Mouse (Mus musculus) stomach, postnatal 0 days (tissue): ENCODE data around the gene Creb5. TPM values are rescaled to one million over a fixed set of nuclear protein-coding genes. Genes with fewer than 3 reads are reported as not detected.

ENCODE experiments used
- ATAC-seq: fragments of 200-750 bp; cut with Nextera tagmentation; 2 replicates; pipeline ENCODE4 v1.8.0; 2017; ENCODE audit not compliant: low FRiP score, low TSS enrichment
- DNase-seq: peaks from one replicate; pipeline ENCODE4 v3.0.0-alpha.2; 2016; ENCODE audit warnings: low spot score
- H3K27ac ChIP-seq: fragments of 300-500 bp; sonication (generic); replicated peaks from 2 replicates; pipeline ENCODE4 v1.5.1; 2014; ENCODE audit warnings: mild to moderate bottlenecking, control low read depth
- H3K27me3 ChIP-seq: fragments of 300-500 bp; sonication (generic); 2 replicates; pipeline ENCODE4 v1.6.1; 2014; ENCODE audit warnings: low read length; ENCODE audit not compliant: control insufficient read depth, insufficient read depth
- H3K36me3 ChIP-seq: fragments of 300-500 bp; sonication (generic); 2 replicates; pipeline ENCODE4 v1.6.1; 2014; ENCODE audit warnings: low read length, mixed read lengths; ENCODE audit not compliant: control insufficient read depth, insufficient read depth
- H3K4me1 ChIP-seq: fragments of 300-500 bp; sonication (generic); replicated peaks from 2 replicates; pipeline ENCODE4 v1.6.1; 2014; ENCODE audit warnings: antibody characterized with exemption; ENCODE audit not compliant: control insufficient read depth, insufficient read depth
- H3K4me2 ChIP-seq: fragments of 300-500 bp; sonication (generic); replicated peaks from 2 replicates; pipeline ENCODE4 v1.6.1; 2014; ENCODE audit warnings: low read depth, mild to moderate bottlenecking, control low read depth, moderate library complexity
- H3K4me3 ChIP-seq: fragments of 300-500 bp; sonication (generic); 2 replicates; pipeline ENCODE4 v1.5.1; 2014; ENCODE audit warnings: low read depth, low read length, control low read depth
- H3K9ac ChIP-seq: fragments of 300-500 bp; sonication (generic); 2 replicates; pipeline ENCODE4 v1.6.1; 2014; ENCODE audit warnings: mild to moderate bottlenecking, low read length, control low read depth, mixed read lengths
- H3K9me3 ChIP-seq: fragments of 300-500 bp; sonication (generic); 2 replicates; pipeline ENCODE4 v1.6.1; 2016; ENCODE audit warnings: low read length; ENCODE audit not compliant: control insufficient read depth
- CTCF ChIP-seq: IDR thresholded peaks from 2 replicates; pipeline ENCODE4 v1.5.1; 2016; ENCODE audit warnings: antibody characterized with exemption, low read depth, mild to moderate bottlenecking, moderate library complexity
- EP300 ChIP-seq: optimal IDR thresholded peaks from 2 replicates; pipeline ENCODE3; 2016; ENCODE audit warnings: antibody characterized with exemption
- WGBS: fragments of 180-500 bp; shearing (Covaris S2); extraction: QIAGEN DNeasy Blood & Tissue Kit; methylation state at CpG from one replicate; pipeline ENCODE4 v1.1.7; 2014; 5-methylcytosine and 5-hydroxymethylcytosine counted together
- polyA plus RNA-seq: library from polyadenylated mRNA; unstranded; fragments of >200 nt; fragmentation: Nextera tagmentation; extraction: Ambion mirVana; gene quantifications from 2 replicates; pipeline ENCODE4 v1.2.1, GENCODE M21; 2015

Creb5 gene
- polyA plus RNA-seq, 1 experiment from 2014 or later: 3.2 TPM

DNA sequence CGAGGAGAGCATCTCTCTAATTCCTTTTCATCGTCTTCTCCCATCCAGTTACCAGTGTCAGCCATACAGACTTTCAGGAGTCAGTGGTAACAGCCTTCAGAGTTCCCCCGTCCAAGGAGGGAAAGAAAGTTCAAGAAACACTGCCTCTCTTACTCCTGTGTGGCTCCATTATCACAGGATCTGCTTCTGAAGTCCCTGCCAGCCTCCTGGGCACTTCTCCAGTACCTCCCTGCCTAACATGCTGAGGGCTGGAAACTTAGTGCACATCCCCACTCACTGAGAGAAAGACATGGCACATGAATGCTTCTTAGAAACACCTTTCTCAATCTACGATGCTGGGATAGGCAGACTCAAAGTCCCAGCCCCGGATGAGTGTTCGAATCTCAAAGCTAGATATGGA, 409.9 kb downstream of the Creb5 start:
- Histone ChIP-seq H3K27me3 (no peaks in the 10 kb centered on the region), H3K4me2 (no peak overlapping the region), H3K27ac (no peak overlapping the region), H3K9ac (no peak overlapping the region), H3K9me3 (no peaks in the 10 kb centered on the region), H3K36me3 (no peaks in the 10 kb centered on the region), H3K4me3 (no peak overlapping the region), H3K4me1 (no peaks in the 10 kb centered on the region)
- 81% methylated on average over 6 of the region's 6 CpGs for WGBS
- ATAC-seq: no peak
- TF ChIP-seq CTCF (no peak), EP300 (no peak)
- no peak for DNase-seq

DNA sequence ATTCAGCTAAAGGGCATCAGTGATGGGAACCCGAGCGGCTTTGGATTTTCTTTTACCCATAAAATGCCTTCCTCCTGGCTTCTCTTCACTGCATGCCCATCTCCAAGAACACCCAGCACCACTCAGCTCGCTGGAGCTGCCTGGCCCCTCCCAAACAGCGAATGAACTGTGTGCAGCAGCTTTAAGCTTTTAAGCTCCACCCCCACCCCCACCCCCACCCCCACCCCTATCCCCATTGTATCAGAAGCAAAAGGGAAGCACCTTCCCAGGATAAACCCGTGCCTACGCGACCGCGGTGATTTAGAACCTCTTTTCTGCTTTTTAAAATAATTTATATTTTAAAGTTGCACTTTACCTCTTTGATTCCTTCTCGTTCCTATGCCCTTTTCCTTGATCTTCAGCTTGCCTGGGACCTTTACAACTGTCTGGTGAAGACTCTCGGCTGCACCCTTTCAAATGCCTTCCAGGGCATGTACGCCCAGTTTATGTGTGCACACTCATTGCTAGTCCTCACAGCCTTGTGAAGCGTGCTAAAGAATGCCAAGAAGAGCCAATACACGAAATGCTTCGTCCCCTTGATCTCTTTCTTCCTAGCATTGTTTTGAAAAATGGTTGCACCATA, 411.2 kb downstream of the Creb5 start:
- WGBS: 31% methylated on average over 15 of the region's 15 CpGs
- TF ChIP-seq CTCF: no peak
- TF ChIP-seq EP300: no peak
- Histone ChIP-seq H3K4me2 (no peak overlapping the region), H3K9me3 (no peaks in the 10 kb centered on the region), H3K27ac (no peak overlapping the region), H3K9ac (no peak overlapping the region), H3K4me3 (no peak overlapping the region), H3K27me3 (no peaks in the 10 kb centered on the region), H3K4me1 (no peaks in the 10 kb centered on the region), H3K36me3 (no peaks in the 10 kb centered on the region)
- DNase-seq (no peak), ATAC-seq (no peak)

DNA sequence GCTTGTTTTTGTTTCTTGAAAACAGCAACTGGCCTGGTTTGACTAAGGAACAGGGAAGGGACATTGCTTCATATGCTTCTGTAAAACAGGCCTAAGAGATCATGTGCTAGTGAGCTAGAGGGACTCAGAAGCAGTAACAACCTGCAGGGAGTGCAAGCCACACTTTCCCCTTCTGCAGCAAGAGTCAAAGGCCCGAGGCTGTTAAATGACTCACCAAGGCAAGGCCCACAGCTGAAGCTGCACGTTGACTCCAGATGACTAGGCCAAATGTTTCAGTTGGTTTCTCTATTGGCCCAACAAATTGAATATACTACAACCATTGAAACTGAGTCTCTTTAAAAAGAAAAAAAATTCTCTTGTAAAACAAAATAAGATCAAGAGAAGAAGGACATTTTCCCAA, 417.4 kb downstream of the Creb5 start:
- WGBS: 19% methylated on average over 2 of the region's 2 CpGs
- no peaks in the 10 kb centered on the region for H3K9me3 ChIP-seq
- H3K27ac ChIP-seq: no peak overlapping the region
- H3K4me1 ChIP-seq: no peaks in the 10 kb centered on the region
- DNase-seq (no peak), ATAC-seq (peak; percentile 40; the same call in 1 of the 2 replicates)
- H3K27me3 ChIP-seq: no peaks in the 10 kb centered on the region
- no peaks in the 10 kb centered on the region for H3K36me3 ChIP-seq
- H3K4me2 ChIP-seq: no peak overlapping the region
- no peak for TF ChIP-seq EP300
- H3K4me3 ChIP-seq: no peak overlapping the region
- no peak overlapping the region for H3K9ac ChIP-seq

DNA sequence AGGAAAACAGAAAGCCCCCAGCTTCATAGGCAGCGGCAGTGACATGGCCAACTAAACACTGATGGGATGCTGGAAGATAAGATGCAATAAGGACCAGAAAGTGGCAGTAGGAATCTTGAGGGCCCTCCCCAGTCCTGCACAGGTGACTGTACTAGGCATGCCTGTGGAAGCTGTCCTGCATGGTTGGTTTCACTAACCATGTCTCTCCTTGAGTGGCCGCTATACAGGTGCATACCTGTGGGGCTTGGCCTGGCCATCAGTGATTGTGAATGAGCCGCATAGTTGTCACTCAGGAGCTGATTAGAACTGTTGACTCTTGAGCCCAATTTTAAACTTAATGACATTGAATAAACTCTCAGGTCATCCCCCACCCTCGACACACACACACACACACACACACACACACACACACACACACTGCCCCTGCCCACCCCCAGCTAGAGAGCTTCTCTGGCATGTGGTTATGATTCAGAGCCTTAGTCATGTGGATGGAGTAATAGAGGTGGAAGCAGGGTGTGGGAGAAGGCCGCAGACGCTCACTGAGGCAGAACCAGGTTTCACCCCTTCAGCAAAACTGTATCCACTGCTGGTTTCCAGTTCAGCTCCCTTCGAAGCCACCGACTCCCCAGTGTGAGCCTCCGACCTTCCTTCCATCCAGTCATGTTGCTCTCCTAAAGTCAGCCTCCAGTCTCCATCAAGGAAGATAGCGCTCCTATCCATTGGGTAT, 419.7 kb downstream of the Creb5 start:
- WGBS: 78% methylated on average over 10 of the region's 10 CpGs
- Histone ChIP-seq H3K27ac (no peak overlapping the region), H3K4me1 (no peaks in the 10 kb centered on the region), H3K36me3 (no peaks in the 10 kb centered on the region), H3K27me3 (no peaks in the 10 kb centered on the region), H3K9me3 (no peaks in the 10 kb centered on the region), H3K9ac (no peak overlapping the region), H3K4me3 (no peak overlapping the region), H3K4me2 (no peak overlapping the region)
- no peak for ATAC-seq
- DNase-seq: no peak
- TF ChIP-seq CTCF: no peak
- TF ChIP-seq EP300: no peak

DNA sequence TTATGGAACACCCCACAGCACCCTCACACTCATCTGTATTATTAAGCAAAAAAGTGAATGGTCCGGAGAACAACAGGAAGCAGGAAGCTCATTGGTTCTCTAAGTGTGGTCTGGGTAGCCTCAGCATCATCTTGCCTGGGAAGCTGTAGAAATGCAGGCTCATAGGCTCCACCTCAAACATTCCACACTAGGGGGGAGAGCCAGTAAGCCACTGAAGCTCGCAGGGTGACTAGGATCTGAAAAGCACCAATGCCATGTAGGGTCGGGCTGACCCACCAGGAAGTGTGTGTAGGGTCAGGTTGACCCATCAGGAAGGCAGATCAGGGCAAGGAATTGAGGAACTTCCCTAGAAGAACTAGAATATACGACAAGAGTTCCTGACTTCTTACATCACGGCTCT, 420.7 kb downstream of the Creb5 start:
- DNase-seq (no peak), ATAC-seq (no peak)
- no peak overlapping the region for H3K9ac ChIP-seq
- 65% methylated on average over 5 of the region's 5 CpGs for WGBS
- no peak overlapping the region for H3K4me3 ChIP-seq
- H3K27me3 ChIP-seq: no peaks in the 10 kb centered on the region
- no peaks in the 10 kb centered on the region for H3K9me3 ChIP-seq
- no peaks in the 10 kb centered on the region for H3K36me3 ChIP-seq
- no peaks in the 10 kb centered on the region for H3K4me1 ChIP-seq
- H3K4me2 ChIP-seq: no peak overlapping the region
- TF ChIP-seq EP300 (no peak), CTCF (no peak)
- no peak overlapping the region for H3K27ac ChIP-seq

DNA sequence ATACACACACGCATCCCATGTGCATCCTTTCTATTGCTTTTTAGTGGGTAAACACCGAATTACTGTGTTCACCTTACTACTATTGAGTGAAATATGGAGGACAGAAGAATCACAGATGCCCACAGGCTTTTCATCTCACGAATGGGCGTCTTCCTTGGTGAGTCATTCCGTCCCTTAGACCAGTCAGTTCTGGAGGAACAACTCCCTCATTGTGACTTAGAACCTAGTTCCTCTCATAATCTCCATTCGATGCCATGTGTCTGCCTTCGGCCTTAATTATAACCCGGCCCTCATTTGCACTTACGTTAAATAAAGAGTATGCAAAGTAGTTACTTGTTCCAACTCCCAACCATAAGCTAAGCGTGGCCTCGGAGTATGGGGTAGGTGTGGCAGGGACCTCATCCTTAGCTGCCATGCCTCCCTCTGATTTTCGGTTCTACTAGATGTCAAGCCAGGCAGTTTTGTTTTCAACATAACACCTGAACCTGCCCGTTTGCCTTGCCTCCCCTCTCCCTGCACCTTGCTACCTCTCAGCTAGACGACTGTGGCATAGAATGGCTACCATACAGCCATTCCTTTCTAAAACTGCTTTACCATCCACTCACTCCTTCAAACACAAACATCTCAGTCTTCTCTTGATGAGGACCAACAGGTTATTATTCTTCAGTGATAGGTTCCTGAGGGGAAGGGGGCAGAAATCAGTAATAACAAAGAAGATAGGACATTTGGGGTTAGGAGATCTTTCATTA, 422.8 kb downstream of the Creb5 start:
- H3K9me3 ChIP-seq: no peaks in the 10 kb centered on the region
- no peak overlapping the region for H3K27ac ChIP-seq
- no peak overlapping the region for H3K4me2 ChIP-seq
- no peaks in the 10 kb centered on the region for H3K36me3 ChIP-seq
- no peaks in the 10 kb centered on the region for H3K27me3 ChIP-seq
- ATAC-seq: no peak
- no peak overlapping the region for H3K4me3 ChIP-seq
- TF ChIP-seq EP300: no peak
- no peak for TF ChIP-seq CTCF
- H3K9ac ChIP-seq: no peak overlapping the region
- WGBS: 87% methylated on average over 14 of the region's 14 CpGs
- DNase-seq: no peak
- H3K4me1 ChIP-seq: no peaks in the 10 kb centered on the region
